Mouse (Mus musculus) G1E-ER4 (cell line): ENCODE measurements around the gene Prpf38b. TPM values are rescaled to one million over a fixed set of nuclear protein-coding genes. Genes with fewer than 3 reads are reported as not detected.

Experiments used
- GATA1 ChIP-seq: IDR thresholded peaks from one replicate; pipeline ENCODE4 v1.8.0; 2012; ENCODE audit warnings: low read length, inconsistent platforms
- polyA plus RNA-seq: library from polyadenylated mRNA; stranded (reverse); fragments of >175 nt; gene quantifications from 2 replicates; pipeline ENCODE4 v1.2.3, GENCODE M21; 2012

Prpf38b gene
- polyA plus RNA-seq, 1 experiment = 127 TPM

GRCm38 (mm10) chr3:108880544-108881507 is 30.7 kb downstream of the Prpf38b start:
- no peak for TF ChIP-seq GATA1

DNA sequence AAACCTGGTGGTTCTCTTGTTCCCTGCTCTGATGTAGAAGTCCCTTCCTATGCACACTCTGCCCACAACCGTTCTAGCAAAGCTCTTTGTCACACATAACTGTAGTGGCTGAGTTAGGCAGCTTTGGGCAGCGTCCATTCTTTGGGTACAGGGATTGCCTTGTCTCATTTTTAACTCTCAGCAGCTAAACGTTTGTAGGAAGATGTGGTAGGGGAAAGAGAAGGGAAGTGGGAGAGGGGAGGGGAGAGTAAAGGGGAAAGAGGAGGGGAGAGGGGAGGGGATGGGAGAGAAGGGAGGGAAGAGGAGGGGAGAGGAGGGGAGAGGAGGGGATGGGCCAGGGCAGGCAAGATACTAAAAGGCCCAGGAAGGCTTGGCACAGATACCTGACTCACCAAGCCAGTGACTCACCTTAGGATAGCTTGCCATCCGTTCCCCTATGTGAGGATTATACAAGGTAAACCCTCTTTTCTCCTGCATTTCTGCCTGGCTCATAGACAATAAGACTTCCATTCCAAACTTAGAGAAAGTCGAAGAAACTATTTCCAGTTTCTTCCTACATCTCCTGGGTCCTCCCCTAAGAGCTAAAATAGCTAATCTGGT is 31.6 kb downstream of the Prpf38b start:
- TF ChIP-seq GATA1 = no peak

GRCm38 (mm10) chr3:108879129-108879528 is 32.4 kb downstream of the Prpf38b start:
- no peak for TF ChIP-seq GATA1

- no peak for TF ChIP-seq GATA1
These were observed 40.9 kb downstream of the Prpf38b start for GRCm38 (mm10) chr3:108870631-108871030.

DNA sequence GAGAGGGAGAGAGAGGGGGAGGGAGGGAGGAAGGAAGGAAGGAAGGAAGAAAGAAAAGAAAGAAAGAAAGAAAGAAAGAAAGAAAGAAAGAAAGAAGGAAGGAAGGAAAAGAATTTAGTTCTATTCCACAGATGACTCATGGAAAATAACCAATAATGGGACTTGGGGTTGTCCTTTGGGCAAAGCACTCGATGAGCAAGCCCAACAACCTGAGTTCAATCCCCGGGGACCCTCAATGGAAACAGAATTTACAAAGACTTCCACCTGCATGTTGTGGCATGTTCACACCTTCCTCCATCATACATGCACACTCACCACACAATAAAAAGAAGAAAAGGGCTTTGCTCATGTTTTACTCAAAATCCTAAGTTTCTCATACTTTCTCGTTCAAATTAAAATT is 44.1 kb downstream of the Prpf38b start:
- no peak for TF ChIP-seq GATA1

DNA sequence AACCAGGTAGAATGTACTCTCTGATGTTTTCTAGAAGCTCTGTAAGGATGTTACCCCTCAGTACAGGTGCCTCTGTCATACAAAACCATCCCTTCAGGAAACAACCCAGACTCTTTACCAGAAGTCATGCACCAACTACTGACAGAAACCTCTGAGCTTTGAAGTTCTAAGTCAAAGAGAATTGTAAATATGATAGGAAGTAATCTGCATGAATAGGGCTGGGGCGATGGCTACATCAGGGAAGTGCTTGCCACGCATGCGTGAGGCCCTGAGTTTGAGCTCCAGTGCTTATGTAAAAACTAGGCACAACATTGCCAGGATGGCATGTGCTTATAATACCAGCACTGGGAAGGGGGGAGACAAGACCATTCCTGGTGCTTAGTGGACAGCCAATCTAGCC is 45.9 kb downstream of the Prpf38b start:
- TF ChIP-seq GATA1 = no peak

DNA sequence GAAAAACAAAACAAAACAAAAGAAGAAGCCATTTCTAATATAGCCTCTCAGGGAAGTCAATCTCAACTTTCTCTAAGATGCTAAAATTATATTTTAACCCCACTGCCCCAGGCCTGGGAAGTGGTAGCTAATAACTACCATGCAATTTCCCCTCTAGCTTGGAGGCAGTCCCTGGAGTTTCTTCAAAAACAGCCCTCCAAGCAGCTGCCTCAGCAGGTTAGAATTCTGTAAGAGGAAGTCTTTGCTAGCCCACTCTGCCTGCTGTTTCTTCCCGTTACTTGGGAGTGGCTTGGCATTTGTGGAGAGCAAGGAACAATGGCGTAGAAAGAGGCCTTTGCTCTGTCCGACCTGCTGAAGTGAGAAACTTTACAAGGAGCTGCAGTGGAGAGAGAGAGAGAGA is 46.4 kb downstream of the Prpf38b start:
- no peak for TF ChIP-seq GATA1

DNA sequence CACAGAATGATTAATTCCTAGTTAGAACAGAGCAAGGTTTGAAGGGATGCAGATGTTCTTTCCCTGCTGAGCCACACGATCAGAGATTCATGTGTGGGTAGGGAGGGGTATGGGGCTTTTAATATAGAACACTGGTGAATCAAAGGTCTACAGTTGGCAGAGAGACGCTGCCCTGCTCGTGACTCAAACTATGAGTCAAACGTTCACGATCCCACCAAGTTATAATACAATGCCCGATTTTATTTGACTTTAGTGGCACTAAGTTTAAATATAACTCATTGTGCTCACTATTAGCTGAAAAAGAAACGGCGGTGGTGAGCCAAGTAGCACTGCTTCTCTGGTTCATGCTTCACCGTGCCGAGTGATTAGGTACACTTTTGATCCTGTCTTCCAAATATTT is 48.4 kb downstream of the Prpf38b start:
- no peak for TF ChIP-seq GATA1

DNA sequence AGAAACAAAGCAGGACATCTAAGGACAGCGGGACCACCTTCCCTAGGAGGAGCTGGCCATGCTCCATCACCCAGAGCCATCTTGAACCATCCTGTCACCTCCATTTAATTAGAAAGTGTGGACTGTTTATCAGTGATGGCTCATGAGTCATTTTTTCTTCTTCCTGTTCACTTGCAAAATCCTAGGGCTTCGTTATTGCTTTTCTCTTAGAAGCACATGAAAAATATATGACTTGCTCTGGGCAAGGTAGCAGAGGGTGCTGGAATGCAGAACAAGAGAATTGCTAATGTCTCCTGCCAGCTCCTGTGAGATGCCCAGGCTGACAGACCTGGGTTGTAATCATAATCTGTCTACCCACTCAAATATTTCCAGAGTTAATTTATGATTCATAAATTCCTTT is 50.7 kb downstream of the Prpf38b start:
- TF ChIP-seq GATA1 = no peak

DNA sequence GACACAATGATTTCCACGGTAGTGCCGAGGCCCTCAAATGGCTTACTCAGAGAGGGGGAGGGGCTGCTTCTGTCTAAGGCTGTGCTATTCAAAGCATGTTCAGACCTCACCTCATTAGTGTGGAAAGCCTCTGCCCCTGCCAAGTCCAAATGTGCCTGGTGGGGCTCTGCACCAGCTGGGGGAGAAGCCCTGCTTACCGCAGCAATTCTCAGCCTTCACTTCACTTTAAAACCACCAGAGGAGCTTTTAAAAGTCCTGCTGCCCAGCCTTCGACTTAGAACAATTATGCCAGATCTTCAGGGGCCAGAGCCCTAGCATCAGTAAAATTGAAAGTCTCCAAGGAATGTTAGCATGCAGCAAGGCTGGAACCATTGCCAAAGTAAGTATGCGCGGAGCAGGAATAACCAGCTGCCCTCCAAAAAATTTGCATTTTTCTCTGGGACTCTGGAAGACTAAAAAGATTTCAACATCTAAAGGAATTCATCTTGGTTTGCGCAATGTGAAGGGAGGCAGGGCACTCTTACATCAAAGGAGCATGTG is 53.2 kb downstream of the Prpf38b start:
- no peak for TF ChIP-seq GATA1

DNA sequence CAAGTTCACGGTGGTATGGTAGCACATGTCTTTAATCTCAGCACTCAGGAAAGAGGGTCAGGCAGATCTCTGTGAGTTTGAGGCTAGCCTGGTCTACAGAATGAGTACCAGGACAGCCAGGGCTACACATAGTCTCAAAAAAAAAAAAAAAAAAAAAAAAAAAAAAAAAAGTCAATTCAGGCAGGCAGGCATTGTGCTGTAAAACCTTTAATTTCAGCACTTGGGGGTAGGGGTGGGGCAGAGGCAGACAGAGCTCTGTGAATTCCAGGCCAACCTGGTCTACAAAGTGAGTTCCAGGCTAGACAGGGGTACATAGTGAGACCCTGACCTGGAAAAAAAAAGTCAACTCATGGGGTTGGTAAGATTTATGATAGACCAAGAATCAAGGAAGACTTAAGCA is 53.8 kb downstream of the Prpf38b start:
- TF ChIP-seq GATA1 = no peak

DNA sequence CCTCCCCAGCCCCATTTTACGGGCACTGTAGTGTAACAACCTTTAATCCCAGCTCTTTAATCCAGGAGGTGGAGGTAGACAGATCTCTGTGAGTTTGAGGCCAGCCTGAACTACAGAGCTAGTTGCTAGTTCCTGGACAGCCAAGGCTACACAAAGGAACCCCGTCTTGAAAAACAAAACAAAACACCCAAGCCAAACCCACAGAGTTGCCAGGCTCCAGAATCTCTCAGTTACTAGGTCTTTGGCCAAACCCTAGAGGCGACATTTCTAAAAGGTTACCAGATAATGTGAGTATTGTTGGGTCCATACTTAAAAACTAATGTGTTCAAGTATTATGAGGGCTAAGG is 54.4 kb downstream of the Prpf38b start:
- no peak for TF ChIP-seq GATA1

GRCm38 (mm10) chr3:108856386-108857123 is 55.0 kb downstream of the Prpf38b start:
- TF ChIP-seq GATA1 = no peak

GRCm38 (mm10) chr3:108855864-108856263 is 55.7 kb downstream of the Prpf38b start:
- TF ChIP-seq GATA1 = no peak

- TF ChIP-seq GATA1 = no peak
These were observed 56.2 kb downstream of the Prpf38b start for GRCm38 (mm10) chr3:108855371-108855770.

GRCm38 (mm10) chr3:108853266-108853665 is 58.3 kb downstream of the Prpf38b start:
- TF ChIP-seq GATA1 = no peak

Other genes with a start within 250 kb of the Prpf38b start
- 7.0 and 25.5 TPM in 2 replicates for gene Gpsm2, start 189.4 kb downstream of the Prpf38b start, polyA plus RNA-seq
- gene Aknad1, start 172.1 kb downstream of the Prpf38b start, polyA plus RNA-seq = not detected in 2 replicates
- 9.7 and 11.4 TPM in 2 replicates for gene Stxbp3, start 71.2 kb downstream of the Prpf38b start, polyA plus RNA-seq
- gene Fndc7, start 21.7 kb downstream of the Prpf38b start, polyA plus RNA-seq = not detected in 2 replicates
- gene Henmt1, start 28.1 kb upstream of the Prpf38b start, polyA plus RNA-seq = 0.03 TPM in 1 of 2 replicates, not detected in the other
- not detected in 2 replicates for gene Gm9857, start 28.7 kb upstream of the Prpf38b start, polyA plus RNA-seq
- not detected in 2 replicates for gene Fam102b, start 115.9 kb upstream of the Prpf38b start, polyA plus RNA-seq
- not detected in 2 replicates for gene Slc25a54, start 168.7 kb upstream of the Prpf38b start, polyA plus RNA-seq
- not detected in 2 replicates for gene Slc25a24, start 211.4 kb upstream of the Prpf38b start, polyA plus RNA-seq